Mouse (Mus musculus): ENCODE data around the gene Cspg4. TPM values are rescaled to one million over a fixed set of nuclear protein-coding genes. Genes with fewer than 3 reads are reported as not detected.

Gene Cspg4
- polyA plus RNA-seq (2012; rRNA removed), result 7.7 and 9.0 TPM in 2 replicates

GRCm38 (mm10) chr9:56864832-56865231 lies at the start of gene Cspg4:
TSS of gene Cspg4 (plus strand) at chr9:56865033.
- WGBS, result 4% methylated on average over 24 of the region's 24 CpGs
- no peak for DNase-seq (ENCODE audit: low read depth, low spot score)

- 6% methylated on average over 3 of the region's 3 CpGs for WGBS
Measured at GRCm38 (mm10) chr9:56824900-56825299, 39.9 kb upstream of the Cspg4 start.

GRCm38 (mm10) chr9:56825476-56826213 lies 39.2 kb upstream of the Cspg4 start:
- DNase-seq (ENCODE audit: low read depth, low spot score), result no peak
- WGBS, result 30% methylated on average over 21 of the region's 21 CpGs

More at GRCm38 (mm10) chr9:56824900-56825299, 39.9 kb upstream of the Cspg4 start:
- peak; percentile 8 for DNase-seq (ENCODE audit: low read depth, low spot score)

GRCm38 (mm10) chr9:56828146-56828545 lies 36.7 kb upstream of the Cspg4 start:
- WGBS, result 70% methylated on average over 9 of the region's 9 CpGs
- no peak for DNase-seq (ENCODE audit: low read depth, low spot score)

GRCm38 (mm10) chr9:56828841-56829240 lies 36.0 kb upstream of the Cspg4 start:
- DNase-seq (ENCODE audit: low read depth, low spot score), result no peak
- WGBS, result 86% methylated on average over 6 of the region's 6 CpGs

GRCm38 (mm10) chr9:56830162-56830561 lies 34.7 kb upstream of the Cspg4 start:
- no peak for DNase-seq (ENCODE audit: low read depth, low spot score)

GRCm38 (mm10) chr9:56831904-56832303 lies 32.9 kb upstream of the Cspg4 start:
- WGBS, result 74% methylated on average over 3 of the region's 3 CpGs
- no peak for DNase-seq (ENCODE audit: low read depth, low spot score)

More at GRCm38 (mm10) chr9:56830162-56830561, 34.7 kb upstream of the Cspg4 start:
- WGBS, result 32% methylated on average over 4 of the region's 4 CpGs

GRCm38 (mm10) chr9:56832900-56833299 lies 31.9 kb upstream of the Cspg4 start:
- no peak for DNase-seq (ENCODE audit: low read depth, low spot score)
- WGBS, result 48% methylated on average over 6 of the region's 6 CpGs

- no peak for DNase-seq (ENCODE audit: low read depth, low spot score)
- 75% methylated on average over 5 of the region's 5 CpGs for WGBS
Measured at GRCm38 (mm10) chr9:56835152-56835551, 29.7 kb upstream of the Cspg4 start.

GRCm38 (mm10) chr9:56840721-56841120 lies 24.1 kb upstream of the Cspg4 start:
- DNase-seq (ENCODE audit: low read depth, low spot score), result no peak
- 84% methylated on average over 5 of the region's 5 CpGs for WGBS

- no peak for DNase-seq (ENCODE audit: low read depth, low spot score)
Measured at GRCm38 (mm10) chr9:56841864-56842263, 23.0 kb upstream of the Cspg4 start.

GRCm38 (mm10) chr9:56842303-56842719 lies 22.5 kb upstream of the Cspg4 start:
- no peak for DNase-seq (ENCODE audit: low read depth, low spot score)
- 41% methylated on average over 3 of the region's 3 CpGs for WGBS

- DNase-seq (ENCODE audit: low read depth, low spot score), result peak; percentile 31
- WGBS, result 39% methylated on average over 7 of the region's 7 CpGs
Measured at GRCm38 (mm10) chr9:56843679-56844188, 21.1 kb upstream of the Cspg4 start.

- 57% methylated on average over 8 of the region's 8 CpGs for WGBS
- DNase-seq (ENCODE audit: low read depth, low spot score), result no peak
Measured at GRCm38 (mm10) chr9:56844644-56845043, 20.2 kb upstream of the Cspg4 start.

GRCm38 (mm10) chr9:56847523-56847922 lies 17.3 kb upstream of the Cspg4 start:
- 20% methylated on average over 3 of the region's 3 CpGs for WGBS
- peak; percentile 32 for DNase-seq (ENCODE audit: low read depth, low spot score)

- WGBS, result 60% methylated on average over 14 of the region's 14 CpGs
Measured at GRCm38 (mm10) chr9:56850128-56850904, 14.5 kb upstream of the Cspg4 start.

GRCm38 (mm10) chr9:56850905-56851252 lies 14.0 kb upstream of the Cspg4 start:
- WGBS, result 81% methylated on average over 4 of the region's 4 CpGs
- DNase-seq (ENCODE audit: low read depth, low spot score), result no peak

More at GRCm38 (mm10) chr9:56850128-56850904, 14.5 kb upstream of the Cspg4 start:
- no peak for DNase-seq (ENCODE audit: low read depth, low spot score)

- 29% methylated on average over 11 of the region's 11 CpGs for WGBS
- no peak for DNase-seq (ENCODE audit: low read depth, low spot score)
Measured at GRCm38 (mm10) chr9:56851778-56852177, 13.1 kb upstream of the Cspg4 start.

GRCm38 (mm10) chr9:56857463-56857862 lies 7.4 kb upstream of the Cspg4 start:
- no peak for DNase-seq (ENCODE audit: low read depth, low spot score)
- 57% methylated on average over 3 of the region's 3 CpGs for WGBS

GRCm38 (mm10) chr9:56860035-56860434 lies 4.8 kb upstream of the Cspg4 start:
- DNase-seq (ENCODE audit: low read depth, low spot score), result no peak
- 72% methylated on average over 3 of the region's 3 CpGs for WGBS

Data from large intestine, adult 2 months (tissue).